Mouse (Mus musculus) G1E (cell line): Measurements from ENCODE around the gene Zfp719. TPM values are rescaled to one million over a fixed set of nuclear protein-coding genes. Genes with fewer than 3 reads are reported as not detected.

Experiments used
- ATAC-seq: 2 replicates; pipeline ENCODE4 v1.8.0; 2016; ENCODE audit warnings: mild to moderate bottlenecking; ENCODE audit not compliant: insufficient number of reproducible peaks, poor library complexity, low FRiP score, severe bottlenecking; ENCODE audit errors: extremely low read depth
- DNase-seq: peaks from one replicate; pipeline ENCODE4 v3.0.0; 2012; ENCODE audit warnings: low spot score
- H3K27me3 ChIP-seq: 2 replicates; pipeline ENCODE4 v1.6.1; 2012; ENCODE audit warnings: mild to moderate bottlenecking, low read length, inconsistent platforms; ENCODE audit not compliant: insufficient read depth
- H3K36me3 ChIP-seq: replicated peaks from 2 replicates; pipeline ENCODE3; 2012; ENCODE audit warnings: mild to moderate bottlenecking, inconsistent platforms
- H3K4me1 ChIP-seq: 2 replicates; pipeline ENCODE4 v1.6.1; 2012; ENCODE audit warnings: low read depth, low read length, inconsistent platforms, mixed read lengths; ENCODE audit not compliant: insufficient read depth
- H3K4me3 ChIP-seq: 2 replicates; pipeline ENCODE4 v1.5.1; 2012; ENCODE audit warnings: low read depth, mild to moderate bottlenecking, inconsistent platforms, low read length, moderate library complexity, mixed read lengths
- H3K9me3 ChIP-seq: replicated peaks from 2 replicates; pipeline ENCODE4 v1.6.1; 2012; ENCODE audit warnings: inconsistent platforms
- CTCF ChIP-seq: IDR thresholded peaks from 2 replicates; pipeline ENCODE4 v1.5.1; 2012; ENCODE audit warnings: low read depth, low read length, inconsistent platforms, mixed read lengths
- GATA1 ChIP-seq: IDR thresholded peaks from 2 replicates; pipeline ENCODE4 v1.6.1; 2012; ENCODE audit warnings: borderline replicate concordance, low read length, inconsistent platforms, mixed read lengths
- GATA2 ChIP-seq: IDR thresholded peaks from 2 replicates; pipeline ENCODE4 v1.6.1; 2012; ENCODE audit warnings: low read depth, low read length, inconsistent platforms, borderline replicate concordance
- POLR2AphosphoS5 ChIP-seq: IDR thresholded peaks from 2 replicates; pipeline ENCODE4 v1.6.1; 2012; ENCODE audit warnings: low read depth, low read length, inconsistent platforms; ENCODE audit not compliant: insufficient replicate concordance
- TAL1 ChIP-seq: conservative IDR thresholded peaks from 2 replicates; pipeline ENCODE4 v1.6.1; 2012; ENCODE audit warnings: low read depth, low read length, inconsistent platforms, mixed read lengths
- polyA plus RNA-seq: library from polyadenylated mRNA; stranded (reverse); fragments of >175 nt; gene quantifications from 2 replicates; pipeline ENCODE4 v1.2.3, GENCODE M21; 2012
- total RNA-seq, 2 experiments: library from RNA; stranded (forward) in 1 of 2; stranded (reverse) in 1 of 2; fragments of 200-1000 nt in 1 of 2; fragments of >200 nt in 1 of 2; fragmentation: Nextera tagmentation in 1 of 2; gene quantifications; 2 replicates each; pipeline ENCODE4 v1.2.3; 2014 to 2017

Gene Zfp719
- total RNA-seq (2014; fragmentation: Nextera tagmentation) (7.0 and 11.0 TPM in 2 replicates), total RNA-seq (2017) (6.4 and 7.8 TPM in 2 replicates), polyA plus RNA-seq (0.07 and 0.12 TPM in 2 replicates)

DNA sequence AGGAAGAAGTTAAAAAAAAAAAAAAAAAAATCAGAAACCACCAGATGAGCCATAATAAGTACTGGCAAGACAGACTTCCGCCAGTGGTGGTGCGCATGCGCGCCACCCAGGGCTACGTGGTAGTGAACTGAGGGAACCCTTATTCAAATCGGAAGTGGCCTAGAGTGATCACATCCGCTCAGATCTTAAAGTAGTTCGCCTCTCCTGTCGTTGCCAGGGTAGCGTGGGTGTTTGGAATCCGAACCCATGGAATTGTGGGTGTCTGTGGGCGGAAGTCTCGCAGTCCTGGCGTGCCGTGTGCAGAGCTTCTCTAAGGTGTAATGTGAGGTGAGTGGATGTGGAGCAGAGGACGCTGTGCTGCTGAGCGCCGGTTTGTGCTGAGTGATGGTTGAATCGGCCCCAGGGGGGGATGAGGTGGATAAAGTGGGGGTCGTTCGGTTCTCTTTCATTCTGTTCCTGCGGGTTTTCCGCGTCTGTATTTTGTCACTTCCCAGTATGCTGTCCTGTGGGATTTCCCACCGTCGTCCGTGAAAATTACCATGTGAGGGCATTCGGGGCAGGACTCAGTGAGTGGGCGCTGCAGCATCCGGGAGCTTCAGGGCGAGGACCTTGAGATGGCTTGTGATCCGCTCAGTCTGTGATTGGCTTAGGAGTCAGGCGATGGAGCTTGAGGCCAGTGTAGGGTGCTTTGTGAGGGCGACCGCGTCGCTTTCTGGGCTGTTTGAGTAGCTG, at the start of gene Zfp719:
Zfp719 (plus strand) TSS at position 171 of the 732 bp plus-strand sequence.
- Histone ChIP-seq H3K4me1 (peaks cover 10% of the 10 kb centered on the region), H3K27me3 (no peaks in the 10 kb centered on the region), H3K36me3 (peaks cover 13% of the 10 kb centered on the region), H3K9me3 (no peaks in the 10 kb centered on the region), H3K4me3 (peak within 1 kb of the TSS; percentile 74)
- peak; percentile 40 for DNase-seq
- TF ChIP-seq GATA2 (no peak), CTCF (no peak), POLR2AphosphoS5 (no peak), GATA1 (no peak), TAL1 (no peak)
- peak; percentile 90 for ATAC-seq

DNA sequence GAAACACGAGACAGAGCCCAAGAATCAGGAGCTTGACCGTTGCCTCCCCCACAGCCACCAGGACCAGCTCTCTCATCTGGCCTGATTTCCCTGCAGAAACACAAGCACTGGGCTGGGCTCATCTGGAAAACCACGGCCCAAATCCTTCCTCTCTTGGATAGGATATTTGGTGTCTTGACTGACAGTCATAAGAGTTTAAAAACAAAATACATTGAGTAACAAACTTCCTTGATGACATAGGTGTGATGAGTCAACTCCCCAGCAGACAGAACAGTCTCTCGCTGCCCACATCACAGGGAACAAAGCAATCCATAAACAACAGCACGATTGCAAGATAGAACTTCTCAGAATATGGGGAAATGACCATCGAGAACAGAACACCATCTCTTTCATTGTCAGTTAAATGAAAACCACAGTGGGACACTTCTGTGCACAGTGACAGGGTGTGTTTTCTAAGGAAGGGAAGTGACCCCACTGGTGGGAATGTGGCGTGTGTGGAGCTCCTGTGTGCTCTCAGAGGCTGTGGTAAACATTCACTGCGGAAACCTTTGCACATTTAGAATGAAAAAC, 49.1 kb upstream of the Zfp719 start:
- DNase-seq: no peak
- no peak for TF ChIP-seq POLR2AphosphoS5
- no peak for TF ChIP-seq GATA2
- TF ChIP-seq GATA1: no peak
- no peak for TF ChIP-seq TAL1
- TF ChIP-seq CTCF: no peak
- no peak for ATAC-seq
- Histone ChIP-seq H3K4me1 (peaks cover 4% of the 10 kb centered on the region; the same call in 1 of the 2 replicates), H3K9me3 (no peaks in the 10 kb centered on the region), H3K27me3 (no peaks in the 10 kb centered on the region), H3K36me3 (no peaks in the 10 kb centered on the region), H3K4me3 (no peak overlapping the region)

DNA sequence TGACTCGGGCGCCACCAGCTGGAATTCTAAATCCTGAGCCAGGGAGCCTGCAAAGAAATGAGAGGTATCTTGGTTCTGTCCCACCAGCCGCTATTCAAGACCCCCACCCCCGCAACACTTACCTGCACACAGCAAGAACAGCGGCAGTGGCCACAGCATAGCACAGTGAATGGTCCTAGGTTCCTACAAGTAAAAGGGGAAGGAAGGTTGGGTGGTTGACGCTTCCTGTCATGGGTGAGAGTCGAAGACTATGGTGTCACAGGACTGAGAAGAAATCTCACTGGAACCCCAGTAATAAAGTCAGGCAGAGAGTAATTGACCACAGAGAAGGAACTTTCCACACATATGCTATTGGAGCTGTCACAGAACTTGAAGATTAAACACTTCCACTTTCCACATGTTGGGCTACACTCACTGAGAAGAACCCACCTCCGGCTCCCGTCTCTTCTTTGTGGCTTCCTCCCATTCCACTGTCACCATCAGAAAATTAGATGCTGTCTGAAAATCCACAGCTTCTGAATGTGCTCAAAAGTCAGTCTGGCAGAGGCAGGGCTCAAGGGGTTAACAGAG, 46.4 kb upstream of the Zfp719 start:
- H3K4me1 ChIP-seq: peaks cover 4% of the 10 kb centered on the region; the same call in 1 of the 2 replicates
- H3K36me3 ChIP-seq: no peaks in the 10 kb centered on the region
- H3K4me3 ChIP-seq: no peak overlapping the region
- DNase-seq: no peak
- no peaks in the 10 kb centered on the region for H3K27me3 ChIP-seq
- no peak for ATAC-seq
- TF ChIP-seq GATA2: no peak
- no peak for TF ChIP-seq GATA1
- no peak for TF ChIP-seq TAL1
- TF ChIP-seq CTCF: no peak
- TF ChIP-seq POLR2AphosphoS5: no peak
- no peaks in the 10 kb centered on the region for H3K9me3 ChIP-seq

DNA sequence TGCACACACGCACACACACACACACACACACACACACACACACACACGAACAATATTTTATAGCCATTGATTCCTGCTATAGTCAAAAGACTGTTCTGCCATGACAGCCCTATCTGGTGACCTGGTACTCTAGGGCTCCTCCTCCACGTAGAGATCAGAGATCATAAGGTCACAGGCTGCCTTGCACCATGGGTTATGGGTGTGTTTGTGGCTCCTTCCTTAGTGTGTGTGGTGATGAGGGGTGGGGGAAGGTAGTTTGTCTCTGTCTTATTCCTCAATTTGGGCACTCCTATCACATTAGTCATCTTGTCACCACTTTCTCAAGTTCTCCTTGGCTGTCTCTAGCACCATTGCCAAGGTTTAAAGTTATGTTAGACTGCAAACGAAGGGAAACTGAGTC, 40.9 kb upstream of the Zfp719 start:
- DNase-seq (no peak), ATAC-seq (no peak)
- no peak overlapping the region for H3K4me3 ChIP-seq
- no peaks in the 10 kb centered on the region for H3K9me3 ChIP-seq
- H3K36me3 ChIP-seq: no peaks in the 10 kb centered on the region
- no peaks in the 10 kb centered on the region for H3K27me3 ChIP-seq
- no peaks in the 10 kb centered on the region for H3K4me1 ChIP-seq
- no peak for TF ChIP-seq CTCF
- no peak for TF ChIP-seq GATA1
- TF ChIP-seq TAL1: no peak
- TF ChIP-seq GATA2: no peak

DNA sequence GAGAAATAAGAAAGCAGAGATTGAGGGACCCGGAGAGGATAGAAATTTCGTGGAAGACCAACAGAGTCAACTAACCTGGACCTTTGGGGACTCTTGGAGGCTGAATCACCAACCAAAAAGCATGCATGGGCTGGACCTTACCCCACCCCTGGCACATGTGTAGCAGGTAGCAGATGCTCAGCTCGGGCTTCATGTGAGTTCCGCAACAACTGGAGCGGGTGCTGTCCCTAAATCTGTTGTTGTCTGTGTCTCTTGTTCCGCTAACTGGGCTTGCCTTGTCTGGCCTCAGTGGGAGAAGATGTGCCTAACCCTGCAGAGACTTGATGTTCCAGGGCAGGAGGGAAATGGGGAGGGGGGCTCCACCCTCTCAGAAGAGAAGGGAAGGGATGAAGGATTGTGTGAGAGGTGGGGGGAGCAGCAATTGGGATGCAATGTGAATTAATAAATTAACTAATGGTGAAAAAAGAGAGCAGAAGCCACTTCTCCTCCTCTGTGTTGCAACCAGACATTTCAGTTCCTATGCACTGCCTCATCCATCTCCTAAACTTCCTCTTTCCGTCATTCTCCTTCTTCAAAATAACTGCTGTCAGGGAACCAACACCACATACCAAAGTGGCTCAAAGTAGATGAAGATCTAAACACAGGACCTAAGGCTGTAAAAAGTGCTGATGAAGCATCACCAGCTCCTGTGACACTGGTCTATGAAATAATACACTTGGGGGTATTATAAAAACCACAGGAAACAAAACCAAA, 35.0 kb upstream of the Zfp719 start, which contains the start of gene Cd33:
Cd33 (minus strand) TSS at position 204 of the 753 bp plus-strand sequence.
- 0 out of 2 replicates have a peak, but pooled peaks cover 5% of the 10 kb centered on the region for H3K27me3 ChIP-seq
- no peaks in the 10 kb centered on the region for H3K36me3 ChIP-seq
- no peaks in the 10 kb centered on the region for H3K9me3 ChIP-seq
- no peak for DNase-seq
- no peak for ATAC-seq
- TF ChIP-seq GATA1: no peak
- TF ChIP-seq GATA2: no peak
- TF ChIP-seq TAL1: no peak
- no peak for TF ChIP-seq CTCF
- TF ChIP-seq POLR2AphosphoS5: no peak
- no peaks in the 10 kb centered on the region for H3K4me1 ChIP-seq
- no peak within 1 kb of the TSS for H3K4me3 ChIP-seq
